In the genomic region with DNA sequence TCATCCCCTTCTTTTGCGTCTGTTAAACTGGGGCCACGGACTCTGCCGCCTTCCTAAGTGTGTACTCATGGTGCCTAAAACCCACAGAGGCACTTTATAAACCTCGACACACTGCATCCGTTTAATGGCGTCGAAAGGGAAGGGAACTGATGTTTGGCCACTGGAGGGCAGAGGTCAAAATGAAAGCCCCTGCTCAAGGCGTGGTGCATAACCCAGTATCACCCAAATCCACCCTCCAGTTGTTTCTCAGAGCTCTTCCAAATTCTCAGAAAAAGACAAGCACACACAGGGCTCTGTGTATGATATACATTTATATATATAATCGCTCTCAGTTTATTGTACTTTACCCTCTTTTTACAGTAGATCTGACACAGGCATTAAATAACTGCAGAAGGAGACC, we compare ENCODE assay signal across 11 mouse cellular contexts. TPM values are rescaled to one million over a fixed set of nuclear protein-coding genes. Genes with fewer than 3 reads are reported as not detected.
DNase-seq lines count a peak whose midpoint lies in the region; ATAC-seq and TF ChIP-seq lines count a peak whose summit lies in the region.
"Had no signal": no experiment of that assay in that cellular context is flagged by ENCODE, and none has a peak within 500 bp of the region (broad histone marks: within the 10 kb centered on the region; RNA-seq: fewer than 3 reads in every experiment).

No protein-coding gene starts in this region.

- 14% methylated on average over 9 of the region's 9 CpGs for WGBS in intestine, embryonic 16.5 days
- WGBS in neural tube, embryonic 14.5 days: 6% methylated on average over 9 of the region's 9 CpGs

- 0 out of 2 replicates have a peak overlapping the region, but pooled peaks have one; percentile 19 for H3K9ac ChIP-seq in intestine, embryonic 16.5 days (ENCODE audit: low read depth, low read length)
- no peak overlapping the region for H3K9ac ChIP-seq in neural tube, embryonic 14.5 days (replicated peaks; ENCODE audit: low read depth, low read length)

- H3K4me3 ChIP-seq in layer of hippocampus, adult 2 months: peak overlapping the region; percentile 24; the same call in 1 of the 2 replicates
- no peak overlapping the region for H3K4me3 ChIP-seq in intestine, embryonic 16.5 days (ENCODE audit: low read length)
- no peak overlapping the region for H3K4me3 ChIP-seq in neural tube, embryonic 14.5 days (ENCODE audit: low read depth, low read length)

- peak; percentile 1 for DNase-seq in adrenal gland, postnatal 14 days
- DNase-seq in adrenal gland, adult (ENCODE audit: inconsistent age in 2 of 2, low spot score in 1 of 2): no peak
- DNase-seq in layer of hippocampus, adult 2 months (ENCODE audit: low spot score in 2 of 2): no peak
- no peak for DNase-seq in layer of hippocampus, adult 9-11 months
- no peak for DNase-seq in cerebellum, adult 9-10 months
- DNase-seq in kidney, postnatal 36 days: no peak

- H3K27me3 ChIP-seq in intestine, embryonic 16.5 days (replicated peaks; ENCODE audit: control insufficient read depth, insufficient read depth, low read length): peaks cover 1% of the 10 kb centered on the region; the same call in 1 of the 2 replicates
- H3K27me3 ChIP-seq in neural tube, embryonic 14.5 days (ENCODE audit: control insufficient read depth, insufficient read depth, low read length): no peaks in the 10 kb centered on the region

- peaks cover 22% of the 10 kb centered on the region for H3K4me1 ChIP-seq in intestine, embryonic 16.5 days (ENCODE audit: control insufficient read depth, insufficient read depth, low read length)
- H3K4me1 ChIP-seq in neural tube, embryonic 14.5 days (ENCODE audit: control insufficient read depth, insufficient read depth, low read length): peaks cover 7% of the 10 kb centered on the region

- H3K9me3 ChIP-seq in intestine, embryonic 16.5 days (ENCODE audit: control insufficient read depth, low read length): no peaks in the 10 kb centered on the region
- H3K9me3 ChIP-seq in neural tube, embryonic 14.5 days (ENCODE audit: control insufficient read depth, low read length): no peaks in the 10 kb centered on the region

- H3K36me3 ChIP-seq in intestine, embryonic 16.5 days (ENCODE audit: control insufficient read depth, insufficient read depth, low read length): no peaks in the 10 kb centered on the region
- H3K36me3 ChIP-seq in neural tube, embryonic 14.5 days (ENCODE audit: control insufficient read depth, insufficient read depth, low read length): peaks cover 3% of the 10 kb centered on the region; the same call in 1 of the 2 replicates

- 0 out of 2 replicates have a peak overlapping the region, but pooled peaks have one; percentile 4 for H3K4me2 ChIP-seq in intestine, embryonic 16.5 days (ENCODE audit: low read depth, low read length)
- H3K4me2 ChIP-seq in neural tube, embryonic 14.5 days (ENCODE audit: low read depth, low read length): no peak overlapping the region

- peak overlapping the region; percentile 78 for H3K27ac ChIP-seq in layer of hippocampus, adult 2 months
- H3K27ac ChIP-seq in intestine, embryonic 16.5 days (ENCODE audit: low read length): peak overlapping the region; percentile 41; the same call in 1 of the 2 replicates
- H3K27ac ChIP-seq in neural tube, embryonic 14.5 days (ENCODE audit: low read depth, low read length): peak overlapping the region; percentile 25

- TF ChIP-seq CTCF in layer of hippocampus, adult 2 months (conservative IDR thresholded peaks at IDR 0.05): peak; percentile 12; the same call in 1 of the 2 replicates

- no peak for ATAC-seq in intestine, embryonic 16.5 days
- ATAC-seq in neural tube, embryonic 14.5 days (ENCODE audit: low read depth): no peak
- ATAC-seq: inflammation-experienced regulatory T-cells, adult 6 months had no signal

RNA-seq across cellular contexts. Expression of a gene that starts 6.3 kb away (rescaled TPM):
- 37.4 and 39.7 TPM in 2 replicates for total RNA-seq in adrenal gland, postnatal 14 days (2021)
- 100 to 1,000 TPM; 391 to 411 TPM for total RNA-seq in layer of hippocampus, adult 2 months (2021)
- polyA plus RNA-seq in intestine, embryonic 16.5 days (2015; fragmentation: Nextera tagmentation; extraction: Ambion mirVana): 6.6 and 6.8 TPM in 2 replicates
- 66.6 and 99.6 TPM in 2 replicates for polyA plus RNA-seq in neural tube, embryonic 14.5 days (2014; fragmentation: Nextera tagmentation; extraction: Ambion mirVana)

RNA-seq across cellular contexts. Expression of a gene that starts 18.3 kb away (rescaled TPM):
- total RNA-seq in adrenal gland, postnatal 14 days (2021): not detected in 2 replicates
- total RNA-seq in layer of hippocampus, adult 2 months (2021): not detected
- 0.10 and 0.72 TPM in 2 replicates for polyA plus RNA-seq in intestine, embryonic 16.5 days (2015; fragmentation: Nextera tagmentation; extraction: Ambion mirVana)
- not detected in 2 replicates for polyA plus RNA-seq in neural tube, embryonic 14.5 days (2014; fragmentation: Nextera tagmentation; extraction: Ambion mirVana)
- total RNA-seq: adrenal gland, adult 18-20 months; common myeloid progenitor, adult 5-6 weeks had no signal

RNA-seq across cellular contexts. Expression of a gene that starts 19.3 kb away (rescaled TPM):
- 66.4 and 78.4 TPM in 2 replicates for total RNA-seq in adrenal gland, postnatal 14 days (2021)
- total RNA-seq in layer of hippocampus, adult 2 months (2021): 10 to 100 TPM; 28.5 to 32.3 TPM
- 132 and 148 TPM in 2 replicates for polyA plus RNA-seq in intestine, embryonic 16.5 days (2015; fragmentation: Nextera tagmentation; extraction: Ambion mirVana)
- polyA plus RNA-seq in neural tube, embryonic 14.5 days (2014; fragmentation: Nextera tagmentation; extraction: Ambion mirVana): 54.6 and 68.8 TPM in 2 replicates

RNA-seq across cellular contexts. Expression of a gene that starts 19.4 kb away (rescaled TPM):
- total RNA-seq in adrenal gland, postnatal 14 days (2021): 9.2 and 10.1 TPM in 2 replicates
- 10 to 100 TPM; 12.0 to 14.3 TPM for total RNA-seq in layer of hippocampus, adult 2 months (2021)
- 24.5 and 26.6 TPM in 2 replicates for polyA plus RNA-seq in intestine, embryonic 16.5 days (2015; fragmentation: Nextera tagmentation; extraction: Ambion mirVana)
- polyA plus RNA-seq in neural tube, embryonic 14.5 days (2014; fragmentation: Nextera tagmentation; extraction: Ambion mirVana): 17.3 and 20.8 TPM in 2 replicates

RNA-seq across cellular contexts. Expression of a gene that starts 22.4 kb away (rescaled TPM):
- 7.9 and 8.2 TPM in 2 replicates for total RNA-seq in adrenal gland, postnatal 14 days (2021)
- 10 to 100 TPM; 15.1 to 15.6 TPM for total RNA-seq in layer of hippocampus, adult 2 months (2021)
- 15.4 and 18.1 TPM in 2 replicates for polyA plus RNA-seq in intestine, embryonic 16.5 days (2015; fragmentation: Nextera tagmentation; extraction: Ambion mirVana)
- 23.8 and 25.1 TPM in 2 replicates for polyA plus RNA-seq in neural tube, embryonic 14.5 days (2014; fragmentation: Nextera tagmentation; extraction: Ambion mirVana)
- total RNA-seq: common myeloid progenitor, adult 5-6 weeks had no signal
- polyA plus RNA-seq: inflammation-experienced regulatory T-cells, adult 6 months had no signal

Comparison
In these comparisons a context has a peak if more than half of its experiments do, and no peak if none do; other contexts are left out.
1. H3K27ac ChIP-seq: peak in every context shown above with its lines; median percentile 78 in layer of hippocampus, adult 2 months; 41 in intestine, embryonic 16.5 days; 25 in neural tube, embryonic 14.5 days.